Mouse (Mus musculus) liver, embryonic 16.5 days (tissue): Measurements from ENCODE around the gene Anks1b. TPM values are rescaled to one million over a fixed set of nuclear protein-coding genes. Genes with fewer than 3 reads are reported as not detected.
A peak's percentile ranks its signal among the peaks of the same experiment; 100 is the strongest.

ENCODE experiments used
- ATAC-seq: fragments of 200-750 bp; cut with Nextera tagmentation; 2 replicates; pipeline ENCODE4 v1.8.0; 2017; ENCODE audit warnings: low read depth, mild to moderate bottlenecking, moderate number of reproducible peaks, moderate library complexity
- H3K27ac ChIP-seq: fragments of 300-500 bp; sonication (generic); 2 replicates; pipeline ENCODE4 v1.5.1; 2014; ENCODE audit warnings: mild to moderate bottlenecking, low read length
- H3K27me3 ChIP-seq: fragments of 300-500 bp; sonication (generic); 2 replicates; pipeline ENCODE4 v1.6.1; 2014; ENCODE audit warnings: low read depth, low read length, mixed read lengths; ENCODE audit not compliant: control insufficient read depth, insufficient read depth
- H3K36me3 ChIP-seq: fragments of 300-500 bp; sonication (generic); 2 replicates; pipeline ENCODE4 v1.6.1; 2014; ENCODE audit warnings: mild to moderate bottlenecking; ENCODE audit not compliant: control insufficient read depth, insufficient read depth
- H3K4me1 ChIP-seq: fragments of 300-500 bp; sonication (generic); 2 replicates; pipeline ENCODE4 v1.6.1; 2014; ENCODE audit warnings: low read depth, low read length, mixed read lengths; ENCODE audit not compliant: control insufficient read depth
- H3K4me2 ChIP-seq: fragments of 300-500 bp; sonication (generic); 2 replicates; pipeline ENCODE4 v1.6.1; 2014; ENCODE audit warnings: low read depth, low read length, mixed read lengths
- H3K4me3 ChIP-seq: fragments of 300-500 bp; sonication (generic); 2 replicates; pipeline ENCODE4 v1.5.1; 2014; ENCODE audit warnings: low read depth, mild to moderate bottlenecking, low read length
- H3K9ac ChIP-seq: fragments of 300-500 bp; sonication (generic); 2 replicates; pipeline ENCODE4 v1.6.1; 2014; ENCODE audit warnings: low read depth, low read length
- H3K9me3 ChIP-seq: fragments of 300-500 bp; sonication (generic); replicated peaks from 2 replicates; pipeline ENCODE4 v1.6.1; 2016; ENCODE audit warnings: low read length; ENCODE audit not compliant: control insufficient read depth
- WGBS: fragments of 180-500 bp; shearing (Covaris S2); extraction: QIAGEN DNeasy Blood & Tissue Kit; methylation state at CpG from one replicate; pipeline ENCODE4 v1.1.7; 2014; ENCODE audit not compliant: insufficient replicate concordance; 5-methylcytosine and 5-hydroxymethylcytosine counted together
- polyA plus RNA-seq: library from polyadenylated mRNA; unstranded; fragments of >200 nt; fragmentation: Nextera tagmentation; extraction: Ambion mirVana; gene quantifications from 2 replicates; pipeline ENCODE4 v1.2.1, GENCODE M21; 2015

Gene Anks1b
- polyA plus RNA-seq, 1 experiment from 2014 or later = not detected

- Histone ChIP-seq H3K4me1 (no peaks in the 10 kb centered on the region), H3K4me3 (no peak overlapping the region), H3K27ac (no peak overlapping the region), H3K36me3 (no peaks in the 10 kb centered on the region), H3K9me3 (no peaks in the 10 kb centered on the region), H3K9ac (no peak overlapping the region), H3K4me2 (no peak overlapping the region), H3K27me3 (no peaks in the 10 kb centered on the region)
- ATAC-seq = no peak
- 76% methylated on average over 7 of the region's 7 CpGs for WGBS
These were observed 17.0 kb upstream of the Anks1b start for GRCm38 (mm10) chr10:89856286-89856685.

GRCm38 (mm10) chr10:89868211-89868610 is 5.1 kb upstream of the Anks1b start:
- Histone ChIP-seq H3K4me3 (no peak overlapping the region), H3K4me2 (no peak overlapping the region), H3K27ac (no peak overlapping the region), H3K9ac (no peak overlapping the region), H3K9me3 (no peaks in the 10 kb centered on the region), H3K27me3 (peaks cover 16% of the 10 kb centered on the region), H3K4me1 (no peaks in the 10 kb centered on the region; the same call in 1 of the 2 replicates), H3K36me3 (no peaks in the 10 kb centered on the region)
- no peak for ATAC-seq
- 64% methylated on average over 4 of the region's 4 CpGs for WGBS

GRCm38 (mm10) chr10:89868836-89869235 is 4.5 kb upstream of the Anks1b start:
- no peak overlapping the region for H3K4me3 ChIP-seq
- 35% methylated on average over 3 of the region's 3 CpGs for WGBS
- H3K9ac ChIP-seq = no peak overlapping the region
- peaks cover 22% of the 10 kb centered on the region for H3K27me3 ChIP-seq
- H3K9me3 ChIP-seq = no peaks in the 10 kb centered on the region
- no peak overlapping the region for H3K4me2 ChIP-seq
- no peaks in the 10 kb centered on the region; the same call in 1 of the 2 replicates for H3K4me1 ChIP-seq
- ATAC-seq = no peak
- H3K27ac ChIP-seq = no peak overlapping the region
- H3K36me3 ChIP-seq = no peaks in the 10 kb centered on the region

DNA sequence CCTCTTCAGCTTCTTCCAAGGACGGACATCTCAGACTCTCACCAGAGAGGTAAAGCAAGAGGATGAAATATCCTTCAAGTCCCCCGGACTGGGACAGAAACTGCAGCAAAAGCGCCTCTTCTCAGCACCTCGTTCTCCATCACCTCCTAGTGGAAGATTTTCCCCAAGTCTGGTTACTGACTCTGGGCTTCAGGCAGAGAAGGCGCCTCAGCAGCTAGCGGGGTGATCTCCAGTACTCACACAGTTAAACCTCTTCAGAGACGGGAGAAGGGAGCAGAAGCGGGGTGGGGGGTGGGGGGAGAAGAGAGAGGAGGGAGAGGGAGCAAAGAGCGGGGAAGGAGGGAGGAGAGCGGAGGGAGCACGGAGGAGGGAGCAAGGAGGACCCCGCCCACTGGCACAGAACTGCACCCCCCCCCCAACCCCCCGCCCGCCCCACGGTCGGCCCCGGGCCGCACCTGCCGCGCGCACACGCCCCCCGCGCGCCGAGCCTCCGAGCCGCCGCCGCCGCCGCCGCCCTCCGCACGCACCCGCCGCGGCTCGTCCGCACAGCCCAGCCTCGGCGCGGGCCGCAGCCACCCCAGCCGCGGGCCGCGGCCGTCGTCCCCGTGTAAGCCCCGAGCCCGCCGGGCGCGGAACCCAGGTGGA is 686 bp upstream of the Anks1b start:
- Histone ChIP-seq H3K9ac (no peak overlapping the region), H3K36me3 (no peaks in the 10 kb centered on the region), H3K27me3 (peaks cover 30% of the 10 kb centered on the region), H3K27ac (no peak overlapping the region), H3K9me3 (no peaks in the 10 kb centered on the region), H3K4me3 (peak overlapping the region; percentile 44), H3K4me2 (peak overlapping the region; percentile 59), H3K4me1 (no peaks in the 10 kb centered on the region; the same call in 1 of the 2 replicates)
- no peak for ATAC-seq
- 1% methylated on average over 23 of the region's 56 CpGs for WGBS

DNA sequence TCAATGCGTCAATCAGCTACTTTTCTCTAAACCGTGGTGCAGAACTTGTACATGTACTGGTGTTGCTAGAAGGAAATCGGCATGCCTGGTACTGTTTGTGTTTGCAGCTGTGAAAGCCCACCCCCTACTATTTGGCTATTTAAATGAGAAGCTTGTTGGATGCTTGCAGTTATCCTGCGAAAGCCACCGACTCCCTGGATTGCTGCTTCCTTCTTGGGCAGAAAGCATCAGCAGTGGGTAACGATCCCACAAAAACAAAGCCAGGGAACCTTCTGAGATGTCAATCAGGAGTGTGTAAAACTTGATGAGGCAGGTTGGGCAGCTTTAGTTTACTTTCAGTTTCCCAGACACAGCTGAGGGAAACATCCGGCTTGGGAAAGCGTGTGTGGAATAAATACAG is 727 bp downstream of the Anks1b start:
- Histone ChIP-seq H3K4me3 (no peak overlapping the region), H3K9ac (no peak overlapping the region), H3K27ac (no peak overlapping the region), H3K4me2 (peak overlapping the region; percentile 59; the same call in 1 of the 2 replicates), H3K9me3 (no peaks in the 10 kb centered on the region), H3K4me1 (no peaks in the 10 kb centered on the region; the same call in 1 of the 2 replicates), H3K36me3 (no peaks in the 10 kb centered on the region), H3K27me3 (peaks cover 30% of the 10 kb centered on the region)
- ATAC-seq = no peak
- WGBS = 17% methylated on average over 8 of the region's 8 CpGs

GRCm38 (mm10) chr10:89883561-89883960 is 10.3 kb downstream of the Anks1b start:
- WGBS = 55% methylated on average over 8 of the region's 8 CpGs
- Histone ChIP-seq H3K4me3 (no peak overlapping the region), H3K4me1 (no peaks in the 10 kb centered on the region), H3K9ac (no peak overlapping the region), H3K27me3 (no peaks in the 10 kb centered on the region), H3K27ac (no peak overlapping the region), H3K9me3 (no peaks in the 10 kb centered on the region), H3K4me2 (no peak overlapping the region), H3K36me3 (no peaks in the 10 kb centered on the region)
- no peak for ATAC-seq

GRCm38 (mm10) chr10:89902720-89903337 is 29.5 kb downstream of the Anks1b start:
- Histone ChIP-seq H3K36me3 (no peaks in the 10 kb centered on the region), H3K27me3 (no peaks in the 10 kb centered on the region), H3K4me3 (no peak overlapping the region), H3K27ac (no peak overlapping the region), H3K4me2 (no peak overlapping the region), H3K4me1 (no peaks in the 10 kb centered on the region), H3K9ac (no peak overlapping the region), H3K9me3 (no peaks in the 10 kb centered on the region)
- 69% methylated on average over 7 of the region's 7 CpGs for WGBS
- no peak for ATAC-seq

GRCm38 (mm10) chr10:89911889-89912288 is 38.6 kb downstream of the Anks1b start:
- Histone ChIP-seq H3K4me3 (no peak overlapping the region), H3K9me3 (no peaks in the 10 kb centered on the region), H3K4me2 (no peak overlapping the region), H3K9ac (no peak overlapping the region), H3K27ac (no peak overlapping the region), H3K27me3 (no peaks in the 10 kb centered on the region), H3K36me3 (no peaks in the 10 kb centered on the region), H3K4me1 (no peaks in the 10 kb centered on the region)
- 73% methylated on average over 4 of the region's 4 CpGs for WGBS
- no peak for ATAC-seq

DNA sequence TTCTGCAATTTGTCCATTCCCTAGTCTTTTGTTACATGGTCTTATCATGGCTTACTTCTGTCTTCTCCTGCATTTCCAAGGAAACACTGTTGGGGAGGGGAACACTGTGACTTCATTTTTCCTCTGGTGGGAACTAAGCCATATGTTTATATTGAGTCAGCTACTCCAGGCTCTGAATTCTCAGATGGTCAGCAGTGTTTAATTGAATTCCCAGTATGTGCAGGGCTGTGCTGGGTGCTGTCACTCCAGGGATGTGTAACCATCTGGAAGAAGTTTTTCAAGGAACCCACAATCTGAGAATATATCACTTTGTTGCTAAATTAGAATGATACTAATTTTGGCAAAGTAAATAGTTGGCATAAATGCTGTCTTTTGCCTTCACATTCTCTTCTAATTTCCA is 39.9 kb downstream of the Anks1b start:
- Histone ChIP-seq H3K4me2 (no peak overlapping the region), H3K4me1 (no peaks in the 10 kb centered on the region)
- no peak for ATAC-seq

More for the DNA sequence above, 39.9 kb downstream of the Anks1b start:
- Histone ChIP-seq H3K9ac (no peak overlapping the region), H3K27me3 (no peaks in the 10 kb centered on the region), H3K4me3 (no peak overlapping the region), H3K27ac (no peak overlapping the region), H3K36me3 (no peaks in the 10 kb centered on the region), H3K9me3 (no peaks in the 10 kb centered on the region)
